Mouse (Mus musculus) myocyte (in vitro differentiated cells): ENCODE measurements at regions not wholly inside any gene's neighbourhood (a gene's known extent, or its start where the extent isn't known, plus 50 kb on each side); places are given as distances from the start of the nearest gene placed in this dataset.

Experiments used
- MYOD1 ChIP-seq, 3 experiments: IDR thresholded peaks; one replicate each; pipeline ENCODE4 v1.6.1; 2011; ENCODE audit warnings: control low read depth in 2 of 3, low read depth in 2 of 3, mild to moderate bottlenecking in 2 of 3, moderate library complexity in 1 of 3; ENCODE audit not compliant: insufficient read length in 2 of 3, control insufficient read depth in 1 of 3
- MYOG ChIP-seq, 3 experiments: IDR thresholded peaks; one replicate each; pipeline ENCODE4 v1.6.1; 2011; ENCODE audit warnings: control low read depth in 2 of 3, low read depth in 2 of 3, mild to moderate bottlenecking in 2 of 3; ENCODE audit not compliant: insufficient read length in 2 of 3, control insufficient read depth in 1 of 3, insufficient read depth in 1 of 3
- REST ChIP-seq: IDR thresholded peaks from one replicate; pipeline ENCODE4 v1.6.1; 2011; ENCODE audit warnings: mild to moderate bottlenecking, control low read depth, moderate library complexity; ENCODE audit not compliant: insufficient read depth, insufficient read length
- USF1 ChIP-seq: IDR thresholded peaks from one replicate; pipeline ENCODE4 v1.6.1; 2011; ENCODE audit warnings: low read depth, mild to moderate bottlenecking, control low read depth, moderate library complexity

- TF ChIP-seq MYOG (IDR thresholded peaks at IDR 0.05; ENCODE audit: control insufficient read depth in 1 of 3, insufficient read depth in 1 of 3, insufficient read length in 2 of 3, low read depth in 2 of 3) (no peak), USF1 (no peak), REST (no peak), MYOD1 (IDR thresholded peaks at IDR 0.05; ENCODE audit: control insufficient read depth in 1 of 3, insufficient read length in 2 of 3, low read depth in 2 of 3) (no peak)
These were observed 270.1 kb upstream of the Jarid2 start for GRCm38 (mm10) chr13:44459148-44459547.
